In the genomic region with DNA sequence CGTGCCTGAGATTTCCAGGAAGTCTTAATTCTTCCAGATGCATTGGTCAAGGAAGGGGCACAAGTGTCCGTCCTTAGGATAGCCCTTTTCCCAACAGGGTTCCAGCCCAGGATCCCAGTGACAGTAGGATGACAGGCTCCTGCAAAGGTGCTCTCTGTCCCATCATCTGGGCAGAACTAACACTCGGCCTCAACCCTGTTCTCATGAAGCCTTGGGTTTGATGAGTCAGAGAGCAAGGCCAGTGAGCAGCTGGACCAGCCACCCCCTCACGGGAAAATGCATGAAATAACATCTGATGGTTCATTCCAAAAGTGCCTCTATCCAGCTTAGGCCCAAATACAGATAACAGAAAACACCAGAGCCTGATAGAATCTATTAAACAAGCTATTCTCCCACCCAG, we compare ENCODE assay signal across 18 mouse cellular contexts.
"Had no signal": no experiment of that assay in that cellular context is flagged by ENCODE, and none has a peak within 500 bp of the region (broad histone marks: within the 10 kb centered on the region; RNA-seq: fewer than 3 reads in every experiment).

No protein-coding gene starts in this region.

- H3K9me3 ChIP-seq: midbrain, embryonic 10.5 days; neural tube, embryonic 13.5 days; neural tube, embryonic 15.5 days had no signal

- H3K9ac ChIP-seq: lung, embryonic 14.5 days; neural tube, embryonic 13.5 days; neural tube, embryonic 15.5 days had no signal

- H3K4me2 ChIP-seq: lung, embryonic 14.5 days; neural tube, embryonic 13.5 days; neural tube, embryonic 15.5 days had no signal

- DNase-seq: lung, adult 18-20 months; lung, embryonic 14.5 days; lung, postnatal 10 days; lung, postnatal 4 days; midbrain, embryonic 14.5 days; retina, postnatal 1 day; right cerebral cortex, adult 18-20 months; right cerebral cortex, postnatal 25 days; right cerebral cortex, postnatal 4 days; spleen, adult 18-20 months; thymus, adult 18-20 months; thymus, postnatal 14 days; thymus, postnatal 36 days had no signal

- H3K36me3 ChIP-seq: midbrain, embryonic 10.5 days; neural tube, embryonic 13.5 days; neural tube, embryonic 15.5 days had no signal

- H3K4me3 ChIP-seq: midbrain, embryonic 10.5 days; myocyte; neural tube, embryonic 13.5 days; neural tube, embryonic 15.5 days had no signal

- H3K4me1 ChIP-seq: neural tube, embryonic 13.5 days; neural tube, embryonic 15.5 days had no signal

- ATAC-seq: midbrain, embryonic 16.5 days had no signal

- H3K27me3 ChIP-seq: neural tube, embryonic 13.5 days; neural tube, embryonic 15.5 days had no signal

- H3K27ac ChIP-seq: midbrain, embryonic 10.5 days; neural tube, embryonic 13.5 days; neural tube, embryonic 15.5 days had no signal
